Mouse (Mus musculus): ENCODE results near the gene Mroh9.

GRCm38 (mm10) chr1:163055629-163056028 lies 29.8 kb downstream of the Mroh9 start:
- TF ChIP-seq POLR2A (IDR thresholded peaks at IDR 0.05; ENCODE audit: low read depth, low read length) (no peak), CTCF (conservative IDR thresholded peaks at IDR 0.05; ENCODE audit: insufficient read depth, insufficient read length, low read depth, low read length) (no peak)

All from kidney, adult 2 months (tissue).